Mouse (Mus musculus) heart, postnatal 10 days (tissue): ENCODE data around the gene Slc22a6. TPM values are rescaled to one million over a fixed set of nuclear protein-coding genes. Genes with fewer than 3 reads are reported as not detected.

Experiments used
- DNase-seq, 2 experiments: peaks; one replicate each; pipeline ENCODE4 v3.0.0; 2021
- intact Hi-C: fragments of 180-260 bp; cut with DNase I; formaldehyde crosslinking; loops from one replicate; pipeline ENCODE4 v1.15.1; 2025
- total RNA-seq, 2 experiments: library from RNA; stranded (reverse); gene quantifications; 2 replicates each; pipeline ENCODE4 v1.2.3; 2021

Slc22a6 gene
- total RNA-seq, 2 experiments from 2014 or later, result not detected

DNA sequence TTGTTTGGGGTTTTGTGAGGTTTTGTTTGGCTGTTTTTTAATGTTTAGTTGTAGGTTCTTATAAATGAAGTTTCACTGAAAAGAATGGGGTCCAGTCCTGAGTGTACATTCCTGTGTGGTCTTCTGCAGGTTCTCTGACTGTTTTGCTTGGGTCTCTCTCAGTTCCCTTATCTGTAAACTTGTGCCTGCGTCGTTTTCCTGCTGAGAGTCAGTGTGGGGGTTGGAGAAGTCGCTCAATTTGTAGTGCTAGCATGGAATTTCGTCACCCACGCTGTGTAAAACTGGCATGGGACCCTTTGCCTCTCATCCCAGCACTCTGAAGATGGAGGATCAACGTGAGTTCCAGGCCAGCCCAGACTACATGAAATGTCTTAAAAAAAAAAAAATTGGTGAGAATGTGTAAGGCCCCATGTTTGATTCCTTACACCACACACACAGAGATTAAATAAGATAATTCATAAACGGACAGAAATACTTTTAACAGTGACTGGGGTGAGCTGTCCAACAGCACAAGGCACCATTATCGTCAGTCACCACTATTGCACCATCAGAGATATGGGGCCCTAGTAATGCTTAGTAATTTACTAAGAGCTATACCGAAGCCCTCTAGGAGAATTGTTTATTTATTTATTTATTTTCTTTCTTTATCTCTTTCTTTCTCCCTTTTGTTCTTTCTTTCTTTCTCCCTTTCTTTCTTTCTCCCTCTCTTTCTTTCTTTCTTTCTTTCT is 55.7 kb downstream of the Slc22a6 start:
- intact Hi-C loops, result no loop called here
- no peak for DNase-seq

Other genes with a start within 250 kb of the Slc22a6 start
- not detected for gene Slc22a30, start 212.9 kb upstream of the Slc22a6 start, total RNA-seq
- gene Slc22a8, start 26.8 kb upstream of the Slc22a6 start, total RNA-seq, result under 1 TPM in 1 of 2 experiments, not detected in 1; 0.07 TPM
- not detected for gene Chrm1, start 45.8 kb downstream of the Slc22a6 start, total RNA-seq
- 10 to 100 TPM; 36.6 to 56.3 TPM for gene Slc3a2, start 105.3 kb downstream of the Slc22a6 start, total RNA-seq
- gene Wdr74, start 117.8 kb downstream of the Slc22a6 start, total RNA-seq, result 10 to 100 TPM; 24.9 to 27.2 TPM
- not detected for gene 1700092M07Rik, start 122.7 kb downstream of the Slc22a6 start, total RNA-seq
- 10 to 100 TPM; 43.6 to 44.4 TPM for gene Stx5a, start 123.4 kb downstream of the Slc22a6 start, total RNA-seq
- gene Nxf1, start 139.0 kb downstream of the Slc22a6 start, total RNA-seq, result 10 to 100 TPM; 61.7 to 67.6 TPM
- 100 to 1,000 TPM; 115 to 133 TPM for gene Tmem223, start 153.0 kb downstream of the Slc22a6 start, total RNA-seq
- 10 to 100 TPM; 13.9 to 22.5 TPM for gene Tmem179b, start 156.4 kb downstream of the Slc22a6 start, total RNA-seq
- 10 to 100 TPM in 1 of 2 experiments, 1 to 10 TPM in 1; 9.5 to 10.2 TPM for gene Taf6l, start 168.4 kb downstream of the Slc22a6 start, total RNA-seq
- 10 to 100 TPM; 72.7 to 76.0 TPM for gene Polr2g, start 180.5 kb downstream of the Slc22a6 start, total RNA-seq
- 1 to 10 TPM; 2.2 to 3.0 TPM for gene Zbtb3, start 184.5 kb downstream of the Slc22a6 start, total RNA-seq
- 10 to 100 TPM; 14.2 to 17.6 TPM for gene Ttc9c, start 201.3 kb downstream of the Slc22a6 start, total RNA-seq
- gene Hnrnpul2, start 202.0 kb downstream of the Slc22a6 start, total RNA-seq, result 10 to 100 TPM; 51.0 to 56.3 TPM
- not detected for gene AC129217.1, start 211.7 kb downstream of the Slc22a6 start, total RNA-seq
- gene Bscl2, start 219.4 kb downstream of the Slc22a6 start, total RNA-seq, result 10 to 100 TPM; 25.8 to 34.7 TPM
- gene Gng3, start 221.2 kb downstream of the Slc22a6 start, total RNA-seq, result not detected
- 1 to 10 TPM; 4.2 to 5.1 TPM for gene Lrrn4cl, start 232.7 kb downstream of the Slc22a6 start, total RNA-seq